Mouse (Mus musculus): Measurements from ENCODE around the gene Prkar1b. TPM values are rescaled to one million over a fixed set of nuclear protein-coding genes. Genes with fewer than 3 reads are reported as not detected.

The Prkar1b gene
- polyA plus RNA-seq, 1 experiment, result 9.4 TPM

GRCm38 (mm10) chr5:139007141-139007775 lies 142.5 kb downstream of the Prkar1b start:
- TF ChIP-seq CTCF (IDR thresholded peaks at IDR 0.05; ENCODE audit: extremely low read depth, insufficient read depth, insufficient read length, insufficient replicate concordance), result no peak
- no peak for TF ChIP-seq POLR2A (IDR thresholded peaks at IDR 0.05; ENCODE audit: low read depth, low read length)
- no peaks in the 10 kb centered on the region for H3K27me3 ChIP-seq (ENCODE audit: control insufficient read depth, insufficient read depth, low read length)
- H3K27ac ChIP-seq (ENCODE audit: insufficient read depth, low read length), result no peak overlapping the region
- WGBS, result 67% methylated on average over 4 of the region's 4 CpGs
- no peaks in the 10 kb centered on the region for H3K36me3 ChIP-seq (ENCODE audit: control insufficient read depth, insufficient read depth, low read length)
- no peaks in the 10 kb centered on the region for H3K4me1 ChIP-seq (ENCODE audit: control insufficient read depth, insufficient read depth, insufficient read length)
- no peak overlapping the region for H3K4me3 ChIP-seq (ENCODE audit: extremely low read depth, insufficient read depth, insufficient read length)
- no peak for DNase-seq (ENCODE audit: low read depth in 1 of 2, low spot score in 2 of 2)

- WGBS, result 85% methylated on average over 6 of the region's 6 CpGs
- no peak for DNase-seq (ENCODE audit: low read depth in 1 of 2, low spot score in 2 of 2)
- Histone ChIP-seq H3K27me3 (ENCODE audit: control insufficient read depth, insufficient read depth, low read length) (no peaks in the 10 kb centered on the region), H3K4me1 (ENCODE audit: control insufficient read depth, insufficient read depth, insufficient read length) (no peaks in the 10 kb centered on the region), H3K4me3 (ENCODE audit: extremely low read depth, insufficient read depth, insufficient read length) (no peak overlapping the region), H3K36me3 (ENCODE audit: control insufficient read depth, insufficient read depth, low read length) (no peaks in the 10 kb centered on the region), H3K27ac (ENCODE audit: insufficient read depth, low read length) (no peak overlapping the region)
- TF ChIP-seq CTCF (IDR thresholded peaks at IDR 0.05; ENCODE audit: extremely low read depth, insufficient read depth, insufficient read length, insufficient replicate concordance) (no peak), POLR2A (IDR thresholded peaks at IDR 0.05; ENCODE audit: low read depth, low read length) (no peak)
Observed at GRCm38 (mm10) chr5:139004588-139004987, 145.2 kb downstream of the Prkar1b start.

GRCm38 (mm10) chr5:138999716-139000115 lies 150.1 kb downstream of the Prkar1b start:
- no peaks in the 10 kb centered on the region for H3K36me3 ChIP-seq (ENCODE audit: control insufficient read depth, insufficient read depth, low read length)
- no peak overlapping the region for H3K4me3 ChIP-seq (ENCODE audit: extremely low read depth, insufficient read depth, insufficient read length)
- 75% methylated on average over 7 of the region's 7 CpGs for WGBS
- no peak for TF ChIP-seq POLR2A (IDR thresholded peaks at IDR 0.05; ENCODE audit: low read depth, low read length)
- no peak for TF ChIP-seq CTCF (IDR thresholded peaks at IDR 0.05; ENCODE audit: extremely low read depth, insufficient read depth, insufficient read length, insufficient replicate concordance)
- H3K27me3 ChIP-seq (ENCODE audit: control insufficient read depth, insufficient read depth, low read length), result peaks cover 25% of the 10 kb centered on the region
- H3K27ac ChIP-seq (ENCODE audit: insufficient read depth, low read length), result no peak overlapping the region
- peaks cover 7% of the 10 kb centered on the region for H3K4me1 ChIP-seq (ENCODE audit: control insufficient read depth, insufficient read depth, insufficient read length)
- no peak for DNase-seq (ENCODE audit: low read depth in 1 of 2, low spot score in 2 of 2)

- TF ChIP-seq CTCF (IDR thresholded peaks at IDR 0.05; ENCODE audit: extremely low read depth, insufficient read depth, insufficient read length, insufficient replicate concordance), result no peak
- TF ChIP-seq POLR2A (IDR thresholded peaks at IDR 0.05; ENCODE audit: low read depth, low read length), result no peak
- no peak overlapping the region for H3K27ac ChIP-seq (ENCODE audit: insufficient read depth, low read length)
- peaks cover 7% of the 10 kb centered on the region for H3K4me1 ChIP-seq (ENCODE audit: control insufficient read depth, insufficient read depth, insufficient read length)
- 2% methylated on average over 30 of the region's 30 CpGs for WGBS
- DNase-seq (ENCODE audit: low read depth in 1 of 2, low spot score in 2 of 2), result no peak
- no peak overlapping the region for H3K4me3 ChIP-seq (ENCODE audit: extremely low read depth, insufficient read depth, insufficient read length)
- H3K27me3 ChIP-seq (ENCODE audit: control insufficient read depth, insufficient read depth, low read length), result peaks cover 31% of the 10 kb centered on the region
- no peaks in the 10 kb centered on the region for H3K36me3 ChIP-seq (ENCODE audit: control insufficient read depth, insufficient read depth, low read length)
Observed at GRCm38 (mm10) chr5:138997936-138998580, 151.7 kb downstream of the Prkar1b start.

- TF ChIP-seq POLR2A (IDR thresholded peaks at IDR 0.05; ENCODE audit: low read depth, low read length) (no peak), CTCF (IDR thresholded peaks at IDR 0.05; ENCODE audit: extremely low read depth, insufficient read depth, insufficient read length, insufficient replicate concordance) (no peak)
- Histone ChIP-seq H3K27me3 (ENCODE audit: control insufficient read depth, insufficient read depth, low read length) (peaks cover 32% of the 10 kb centered on the region), H3K4me1 (ENCODE audit: control insufficient read depth, insufficient read depth, insufficient read length) (peaks cover 7% of the 10 kb centered on the region)
Observed at GRCm38 (mm10) chr5:138997171-138997788, 152.5 kb downstream of the Prkar1b start, which contains the start of gene Pdgfa. Gene Pdgfa (minus strand): TSS chr5:138997370.

GRCm38 (mm10) chr5:138996322-138997073 lies 153.3 kb downstream of the Prkar1b start:
- 29% methylated on average over 24 of the region's 24 CpGs for WGBS
- Histone ChIP-seq H3K4me3 (ENCODE audit: extremely low read depth, insufficient read depth, insufficient read length) (no peak overlapping the region), H3K36me3 (ENCODE audit: control insufficient read depth, insufficient read depth, low read length) (no peaks in the 10 kb centered on the region), H3K27ac (ENCODE audit: insufficient read depth, low read length) (no peak overlapping the region), H3K4me1 (ENCODE audit: control insufficient read depth, insufficient read depth, insufficient read length) (peaks cover 7% of the 10 kb centered on the region), H3K27me3 (ENCODE audit: control insufficient read depth, insufficient read depth, low read length) (peaks cover 32% of the 10 kb centered on the region)
- TF ChIP-seq CTCF (IDR thresholded peaks at IDR 0.05; ENCODE audit: extremely low read depth, insufficient read depth, insufficient read length, insufficient replicate concordance) (no peak), POLR2A (IDR thresholded peaks at IDR 0.05; ENCODE audit: low read depth, low read length) (no peak)
- DNase-seq (ENCODE audit: low read depth in 1 of 2, low spot score in 2 of 2), result no peak

More at GRCm38 (mm10) chr5:138997171-138997788, 152.5 kb downstream of the Prkar1b start, which contains the start of gene Pdgfa:
- H3K36me3 ChIP-seq (ENCODE audit: control insufficient read depth, insufficient read depth, low read length), result no peaks in the 10 kb centered on the region
- whole genome bisulfite sequencing, result 11% methylated on average over 48 of the region's 48 CpGs
- H3K4me3 ChIP-seq (ENCODE audit: extremely low read depth, insufficient read depth, insufficient read length), result no peak within 1 kb of the TSS
- no peak for DNase-seq (ENCODE audit: low read depth in 1 of 2, low spot score in 2 of 2)
- H3K27ac ChIP-seq (ENCODE audit: insufficient read depth, low read length), result no peak within 1 kb of the TSS

Measured in spleen, adult 2 months (tissue).